Mouse (Mus musculus): ENCODE measurements around the gene Trim67.

- TF ChIP-seq GATA1 (IDR thresholded peaks at IDR 0.05; ENCODE audit: borderline replicate concordance, low read length) (no peak), FLI1 (IDR thresholded peaks at IDR 0.05; ENCODE audit: low read length) (no peak)
These were observed 41.7 kb upstream of the Trim67 start for GRCm38 (mm10) chr8:124751191-124751590.

Measured in megakaryocyte, embryonic 14.5 days (primary cell).